Mouse (Mus musculus): ENCODE data around the gene Cpne2.

DNA sequence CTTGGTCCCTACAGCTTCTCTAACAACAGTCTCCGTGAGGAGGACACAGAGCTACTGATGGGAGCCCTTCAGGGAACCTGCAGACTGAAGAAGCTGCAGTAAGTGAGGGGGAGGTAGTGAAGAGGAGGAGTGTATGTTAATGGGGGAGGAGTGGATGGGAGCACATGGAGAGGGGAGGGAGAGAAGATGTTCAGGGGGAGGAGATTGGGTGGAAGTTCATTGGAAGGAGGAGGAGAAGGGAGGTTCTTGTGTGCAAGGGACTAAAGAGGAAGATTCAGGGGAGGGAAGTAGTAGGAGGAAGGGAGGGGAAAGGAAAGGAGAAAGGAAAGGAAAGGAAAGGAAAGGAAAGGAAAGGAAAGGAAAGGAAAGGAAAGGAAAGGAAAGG is 16.6 kb upstream of the Cpne2 start:
- TF ChIP-seq CTCF (IDR thresholded peaks at IDR 0.05; ENCODE audit: low read depth, low read length) (no peak), POLR2A (IDR thresholded peaks at IDR 0.05; ENCODE audit: extremely low read depth, insufficient read depth, low read length) (no peak)
